8 mouse cellular contexts compared by ENCODE assay signal in genomic region chr6:47799079-47799478, GRCm38 (mm10). TPM values are rescaled to one million over a fixed set of nuclear protein-coding genes. Genes with fewer than 3 reads are reported as not detected.
DNase-seq lines count a peak whose midpoint lies in the region; ATAC-seq lines count a peak whose summit lies in the region.

No protein-coding gene starts in this region.

- ATAC-seq in frontal cortex, adult (ENCODE audit: low TSS enrichment) = peak; percentile 35; the same call in 1 of the 2 replicates
- peak; percentile 46; the same call in 1 of the 2 replicates for ATAC-seq in heart, embryonic 13.5 days (ENCODE audit: extremely low read depth, insufficient number of reproducible peaks, low FRiP score, low TSS enrichment)
- peak; percentile 88 for ATAC-seq in megakaryocyte-erythroid progenitor cell, adult 5-6 weeks (replicated peaks; ENCODE audit: low FRiP score, low TSS enrichment, poor library complexity, severe bottlenecking)

- no peak overlapping the region for H3K4me2 ChIP-seq in heart, embryonic 13.5 days

- no peak overlapping the region for H3K9ac ChIP-seq in heart, embryonic 13.5 days

- H3K4me3 ChIP-seq in heart, embryonic 13.5 days = no peak overlapping the region

- peaks cover 96% of the 10 kb centered on the region for H3K36me3 ChIP-seq in heart, embryonic 13.5 days
- peaks cover 20% of the 10 kb centered on the region for H3K36me3 ChIP-seq in splenic B cell, adult 2 months (ENCODE audit: control insufficient read depth, insufficient read depth, low read length, poor library complexity, severe bottlenecking)

- 48% methylated on average over 6 of the region's 6 CpGs for WGBS in heart, embryonic 13.5 days

- H3K27ac ChIP-seq in heart, embryonic 13.5 days (replicated peaks) = no peak overlapping the region

- no peaks in the 10 kb centered on the region for H3K4me1 ChIP-seq in heart, embryonic 13.5 days

- no peak for DNase-seq in frontal cortex, postnatal 25 days (ENCODE audit: low spot score in 2 of 2)
- DNase-seq in MN1 (ENCODE audit: low spot score) = peak; percentile 81
- DNase-seq in embryo, embryonic 10 days (ENCODE audit: low spot score) = peak; percentile 80
- DNase-seq in kidney, postnatal 36 days = peak; percentile 71 to 80
- peak; percentile 91 for DNase-seq in splenic B cell, adult 2 months (ENCODE audit: low read depth, low spot score)

- H3K27me3 ChIP-seq in heart, embryonic 13.5 days (replicated peaks) = no peaks in the 10 kb centered on the region
- H3K27me3 ChIP-seq in splenic B cell, adult 2 months (ENCODE audit: control insufficient read depth, insufficient read depth, low read length, poor library complexity, severe bottlenecking) = no peaks in the 10 kb centered on the region

- no peaks in the 10 kb centered on the region for H3K9me3 ChIP-seq in heart, embryonic 13.5 days

RNA-seq across cellular contexts. Expression of gene Pdia4, which starts 14.2 kb away (rescaled TPM):
- polyA plus RNA-seq in heart, embryonic 13.5 days (2015; fragmentation: Nextera tagmentation; extraction: Ambion mirVana) = 162 and 189 TPM in 2 replicates
- total RNA-seq in megakaryocyte-erythroid progenitor cell, adult 5-6 weeks (2014; fragmentation: Nextera tagmentation) = 35.8 and 38.1 TPM in 2 replicates
- 152 and 153 TPM in 2 replicates for total RNA-seq in megakaryocyte-erythroid progenitor cell, adult 5-6 weeks (2017)

RNA-seq across cellular contexts. Expression of gene Zfp786, which starts 31.6 kb away (rescaled TPM):
- 1.2 TPM in 2 replicates for polyA plus RNA-seq in heart, embryonic 13.5 days (2015; fragmentation: Nextera tagmentation; extraction: Ambion mirVana)
- total RNA-seq in megakaryocyte-erythroid progenitor cell, adult 5-6 weeks (2014; fragmentation: Nextera tagmentation) = 0.87 and 2.4 TPM in 2 replicates
- 0.70 and 4.2 TPM in 2 replicates for total RNA-seq in megakaryocyte-erythroid progenitor cell, adult 5-6 weeks (2017)

RNA-seq across cellular contexts. Expression of gene Zfp398, which starts 36.4 kb away (rescaled TPM):
- 3.7 TPM in 2 replicates for polyA plus RNA-seq in heart, embryonic 13.5 days (2015; fragmentation: Nextera tagmentation; extraction: Ambion mirVana)
- total RNA-seq in megakaryocyte-erythroid progenitor cell, adult 5-6 weeks (2014; fragmentation: Nextera tagmentation) = 18.4 and 19.4 TPM in 2 replicates
- 15.7 and 20.1 TPM in 2 replicates for total RNA-seq in megakaryocyte-erythroid progenitor cell, adult 5-6 weeks (2017)

Comparison
In these comparisons a context has a peak if more than half of its experiments do, and no peak if none do; other contexts are left out.
1. ATAC-seq: peak in every context shown above with its lines; median percentile 88 in megakaryocyte-erythroid progenitor cell, adult 5-6 weeks; 46 in heart, embryonic 13.5 days; 35 in frontal cortex, adult.
2. DNase-seq: peak in MN1 (single experiment), embryo, embryonic 10 days (single experiment), kidney, postnatal 36 days (2 of 2) and splenic B cell, adult 2 months (single experiment); none in frontal cortex, postnatal 25 days (0 of 2).